Mouse (Mus musculus): ENCODE measurements around the gene Mef2c. TPM values are rescaled to one million over a fixed set of nuclear protein-coding genes. Genes with fewer than 3 reads are reported as not detected.

The Mef2c gene
- polyA plus RNA-seq, 1 experiment from 2014 or later: 114 TPM

GRCm38 (mm10) chr13:83480388-83480787 is 23.4 kb upstream of the Mef2c start:
- 44% methylated on average over 3 of the region's 3 CpGs for WGBS
- Histone ChIP-seq H3K4me1 (ENCODE audit: control insufficient read depth in 2 of 2, insufficient read depth in 2 of 2, low read length in 2 of 2) (peaks cover 0 to 6% of the 10 kb centered on the region in 2 experiments; a peak in 2 of 4 replicates), H3K4me2 (ENCODE audit: low read length) (no peak overlapping the region), H3K9ac (ENCODE audit: low read length) (no peak overlapping the region), H3K4me3 (ENCODE audit: control insufficient read depth in 1 of 2, insufficient read depth in 1 of 2, low read depth in 1 of 2, low read length in 2 of 2) (no peak overlapping the region), H3K27me3 (ENCODE audit: control insufficient read depth, insufficient read depth, low read length) (no peaks in the 10 kb centered on the region), H3K36me3 (ENCODE audit: control insufficient read depth, insufficient read depth, low read length) (no peaks in the 10 kb centered on the region), H3K27ac (replicated peaks in 1 of 2; ENCODE audit: control insufficient read depth in 1 of 2, insufficient read depth in 1 of 2, low read depth in 2 of 2, low read length in 2 of 2) (no peak overlapping the region), H3K9me3 (ENCODE audit: control insufficient read depth, low read length) (no peaks in the 10 kb centered on the region)
- ATAC-seq (ENCODE audit: insufficient number of reproducible peaks, insufficient read depth, low FRiP score, low read depth): no peak

GRCm38 (mm10) chr13:83481310-83481709 is 22.5 kb upstream of the Mef2c start:
- Histone ChIP-seq H3K4me3 (ENCODE audit: control insufficient read depth in 1 of 2, insufficient read depth in 1 of 2, low read depth in 1 of 2, low read length in 2 of 2) (no peak overlapping the region), H3K9me3 (ENCODE audit: control insufficient read depth, low read length) (no peaks in the 10 kb centered on the region), H3K27ac (replicated peaks in 1 of 2; ENCODE audit: control insufficient read depth in 1 of 2, insufficient read depth in 1 of 2, low read depth in 2 of 2, low read length in 2 of 2) (no peak overlapping the region), H3K4me2 (ENCODE audit: low read length) (peak overlapping the region; percentile 27), H3K36me3 (ENCODE audit: control insufficient read depth, insufficient read depth, low read length) (no peaks in the 10 kb centered on the region), H3K4me1 (ENCODE audit: control insufficient read depth in 2 of 2, insufficient read depth in 2 of 2, low read length in 2 of 2) (peaks cover 0 to 6% of the 10 kb centered on the region in 2 experiments; a peak in 2 of 4 replicates), H3K9ac (ENCODE audit: low read length) (no peak overlapping the region), H3K27me3 (ENCODE audit: control insufficient read depth, insufficient read depth, low read length) (no peaks in the 10 kb centered on the region)
- ATAC-seq (ENCODE audit: insufficient number of reproducible peaks, insufficient read depth, low FRiP score, low read depth): no peak
- WGBS: 7% methylated on average over 7 of the region's 7 CpGs

DNA sequence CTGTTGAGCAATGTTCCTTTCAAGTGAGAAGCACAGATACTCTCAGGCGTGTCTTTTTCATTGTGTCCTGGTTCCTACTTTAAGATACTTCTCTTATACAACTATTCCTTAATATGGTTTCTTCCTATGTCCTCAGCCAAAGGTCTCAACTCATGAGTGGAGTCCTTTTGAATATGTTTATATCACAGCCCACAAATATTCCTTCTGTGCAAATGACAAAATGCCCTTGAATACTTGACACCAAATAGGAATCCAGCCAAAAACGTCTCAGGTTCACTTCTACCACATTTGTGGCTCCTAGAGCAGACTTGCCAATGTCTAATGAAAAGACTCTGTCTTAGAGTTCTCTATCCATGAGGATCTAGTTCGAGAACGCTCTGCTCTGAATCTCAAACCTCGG is 21.7 kb upstream of the Mef2c start:
- H3K4me3 ChIP-seq (ENCODE audit: control insufficient read depth in 1 of 2, insufficient read depth in 1 of 2, low read depth in 1 of 2, low read length in 2 of 2): no peak overlapping the region
- H3K9ac ChIP-seq (ENCODE audit: low read length): no peak overlapping the region
- H3K27ac ChIP-seq (replicated peaks in 1 of 2; ENCODE audit: control insufficient read depth in 1 of 2, insufficient read depth in 1 of 2, low read depth in 2 of 2, low read length in 2 of 2): 0 out of 4 replicates have a peak overlapping the region, but pooled peaks of 1 of the 2 experiments have one; percentile 42
- no peak for ATAC-seq (ENCODE audit: insufficient number of reproducible peaks, insufficient read depth, low FRiP score, low read depth)
- WGBS: 68% methylated on average over 5 of the region's 5 CpGs
- H3K27me3 ChIP-seq (ENCODE audit: control insufficient read depth, insufficient read depth, low read length): no peaks in the 10 kb centered on the region
- no peaks in the 10 kb centered on the region for H3K9me3 ChIP-seq (ENCODE audit: control insufficient read depth, low read length)
- peaks cover 0 to 6% of the 10 kb centered on the region in 2 experiments; a peak in 2 of 4 replicates for H3K4me1 ChIP-seq (ENCODE audit: control insufficient read depth in 2 of 2, insufficient read depth in 2 of 2, low read length in 2 of 2)
- no peaks in the 10 kb centered on the region for H3K36me3 ChIP-seq (ENCODE audit: control insufficient read depth, insufficient read depth, low read length)
- H3K4me2 ChIP-seq (ENCODE audit: low read length): no peak overlapping the region

DNA sequence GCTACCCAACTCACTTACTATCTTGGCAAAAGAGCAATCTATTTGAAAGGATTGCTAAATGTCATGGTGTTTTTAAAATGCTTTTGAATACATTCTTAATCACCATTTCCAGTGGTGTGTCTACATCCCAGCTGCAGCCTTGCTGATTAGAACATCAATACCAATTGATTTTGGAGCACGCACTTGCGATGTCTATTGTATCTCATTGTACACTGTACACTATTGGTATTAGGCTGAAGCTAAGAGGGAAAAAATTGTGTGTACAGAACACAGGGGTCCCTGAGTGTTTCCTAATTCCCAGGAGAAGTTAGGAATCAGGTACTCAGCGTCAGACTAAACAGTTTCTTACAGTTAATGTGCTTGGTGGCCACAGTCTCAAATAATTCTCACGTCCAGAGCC is 19.6 kb upstream of the Mef2c start:
- WGBS: 92% methylated on average over 4 of the region's 4 CpGs
- no peaks in the 10 kb centered on the region for H3K36me3 ChIP-seq (ENCODE audit: control insufficient read depth, insufficient read depth, low read length)
- H3K27ac ChIP-seq (replicated peaks in 1 of 2; ENCODE audit: control insufficient read depth in 1 of 2, insufficient read depth in 1 of 2, low read depth in 2 of 2, low read length in 2 of 2): no peak overlapping the region
- no peak overlapping the region for H3K4me2 ChIP-seq (ENCODE audit: low read length)
- H3K9me3 ChIP-seq (ENCODE audit: control insufficient read depth, low read length): no peaks in the 10 kb centered on the region
- no peak for ATAC-seq (ENCODE audit: insufficient number of reproducible peaks, insufficient read depth, low FRiP score, low read depth)
- H3K27me3 ChIP-seq (ENCODE audit: control insufficient read depth, insufficient read depth, low read length): no peaks in the 10 kb centered on the region
- no peak overlapping the region for H3K9ac ChIP-seq (ENCODE audit: low read length)
- H3K4me1 ChIP-seq (ENCODE audit: control insufficient read depth in 2 of 2, insufficient read depth in 2 of 2, low read length in 2 of 2): peaks cover 0 to 6% of the 10 kb centered on the region in 2 experiments; a peak in 2 of 4 replicates
- no peak overlapping the region for H3K4me3 ChIP-seq (ENCODE audit: control insufficient read depth in 1 of 2, insufficient read depth in 1 of 2, low read depth in 1 of 2, low read length in 2 of 2)

DNA sequence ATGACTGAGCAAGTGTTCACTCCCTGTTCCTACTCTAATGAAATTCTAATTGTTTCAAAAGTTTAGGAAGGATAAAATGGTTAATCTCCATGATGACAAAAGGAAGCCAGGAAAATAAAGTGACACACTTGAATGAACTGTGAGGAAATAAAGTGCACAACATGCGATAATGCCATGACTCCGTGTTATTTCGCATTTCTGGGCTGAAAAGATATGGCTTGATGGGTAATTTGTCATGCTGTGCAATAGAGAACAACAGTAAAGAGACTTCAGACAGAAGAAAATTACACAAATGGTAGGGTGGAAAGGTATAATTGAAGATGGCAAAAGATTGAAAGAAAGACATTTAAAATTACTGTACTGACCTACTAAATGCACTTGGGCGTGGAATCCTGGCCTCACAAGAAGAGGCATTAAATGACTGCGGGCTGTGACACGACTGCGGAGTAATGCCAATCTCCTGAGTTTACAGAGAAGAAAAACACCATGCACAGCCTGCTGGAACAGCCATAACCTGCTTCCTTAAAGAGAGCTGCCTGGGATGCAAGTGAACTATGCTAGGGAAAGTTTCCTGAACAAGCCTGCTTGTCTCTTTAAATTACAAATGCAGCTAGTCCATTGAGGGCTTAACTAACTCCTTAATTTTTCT is 19.0 kb upstream of the Mef2c start:
- H3K4me3 ChIP-seq (ENCODE audit: control insufficient read depth in 1 of 2, insufficient read depth in 1 of 2, low read depth in 1 of 2, low read length in 2 of 2): no peak overlapping the region
- no peaks in the 10 kb centered on the region for H3K27me3 ChIP-seq (ENCODE audit: control insufficient read depth, insufficient read depth, low read length)
- no peak for ATAC-seq (ENCODE audit: insufficient number of reproducible peaks, insufficient read depth, low FRiP score, low read depth)
- WGBS: 78% methylated on average over 7 of the region's 7 CpGs
- no peak overlapping the region for H3K9ac ChIP-seq (ENCODE audit: low read length)
- no peaks in the 10 kb centered on the region for H3K36me3 ChIP-seq (ENCODE audit: control insufficient read depth, insufficient read depth, low read length)
- H3K27ac ChIP-seq (replicated peaks in 1 of 2; ENCODE audit: control insufficient read depth in 1 of 2, insufficient read depth in 1 of 2, low read depth in 2 of 2, low read length in 2 of 2): no peak overlapping the region
- H3K9me3 ChIP-seq (ENCODE audit: control insufficient read depth, low read length): no peaks in the 10 kb centered on the region
- peaks cover 0 to 6% of the 10 kb centered on the region in 2 experiments; a peak in 2 of 4 replicates for H3K4me1 ChIP-seq (ENCODE audit: control insufficient read depth in 2 of 2, insufficient read depth in 2 of 2, low read length in 2 of 2)
- H3K4me2 ChIP-seq (ENCODE audit: low read length): no peak overlapping the region

DNA sequence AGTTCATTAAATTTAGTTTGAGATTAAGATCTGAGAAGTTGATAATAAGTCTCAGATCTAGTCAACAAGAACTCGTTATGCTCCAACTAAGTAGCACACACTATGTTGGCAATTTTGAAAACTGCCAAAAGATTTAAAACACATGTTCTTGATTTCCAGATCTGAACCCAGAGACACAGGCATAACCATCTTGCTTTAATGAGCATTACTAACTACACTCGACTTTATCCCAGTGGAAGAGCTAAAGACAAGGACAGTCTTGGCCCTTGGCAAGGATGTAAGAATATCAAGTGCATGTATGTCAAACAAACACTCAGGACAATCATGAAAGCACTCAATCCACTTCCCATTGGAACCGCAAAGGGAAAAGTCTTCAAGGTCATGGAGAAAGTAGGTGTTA is 11.8 kb upstream of the Mef2c start:
- Histone ChIP-seq H3K4me2 (ENCODE audit: low read length) (no peak overlapping the region), H3K36me3 (ENCODE audit: control insufficient read depth, insufficient read depth, low read length) (no peaks in the 10 kb centered on the region), H3K4me3 (ENCODE audit: control insufficient read depth in 1 of 2, insufficient read depth in 1 of 2, low read depth in 1 of 2, low read length in 2 of 2) (no peak overlapping the region), H3K27me3 (ENCODE audit: control insufficient read depth, insufficient read depth, low read length) (no peaks in the 10 kb centered on the region), H3K9ac (ENCODE audit: low read length) (no peak overlapping the region), H3K27ac (replicated peaks in 1 of 2; ENCODE audit: control insufficient read depth in 1 of 2, insufficient read depth in 1 of 2, low read depth in 2 of 2, low read length in 2 of 2) (no peak overlapping the region), H3K4me1 (ENCODE audit: control insufficient read depth in 2 of 2, insufficient read depth in 2 of 2, low read length in 2 of 2) (no peaks in the 10 kb centered on the region), H3K9me3 (ENCODE audit: control insufficient read depth, low read length) (no peaks in the 10 kb centered on the region)
- 64% methylated on average over 3 of the region's 3 CpGs for WGBS
- ATAC-seq (ENCODE audit: insufficient number of reproducible peaks, insufficient read depth, low FRiP score, low read depth): no peak

GRCm38 (mm10) chr13:83497708-83498107 is 6.1 kb upstream of the Mef2c start:
- no peak overlapping the region for H3K4me3 ChIP-seq (ENCODE audit: control insufficient read depth in 1 of 2, insufficient read depth in 1 of 2, low read depth in 1 of 2, low read length in 2 of 2)
- H3K27me3 ChIP-seq (ENCODE audit: control insufficient read depth, insufficient read depth, low read length): no peaks in the 10 kb centered on the region
- no peaks in the 10 kb centered on the region for H3K36me3 ChIP-seq (ENCODE audit: control insufficient read depth, insufficient read depth, low read length)
- no peaks in the 10 kb centered on the region for H3K4me1 ChIP-seq (ENCODE audit: control insufficient read depth in 2 of 2, insufficient read depth in 2 of 2, low read length in 2 of 2)
- no peaks in the 10 kb centered on the region for H3K9me3 ChIP-seq (ENCODE audit: control insufficient read depth, low read length)
- 90% methylated on average over 3 of the region's 3 CpGs for WGBS
- no peak overlapping the region for H3K9ac ChIP-seq (ENCODE audit: low read length)
- no peak overlapping the region for H3K27ac ChIP-seq (replicated peaks in 1 of 2; ENCODE audit: control insufficient read depth in 1 of 2, insufficient read depth in 1 of 2, low read depth in 2 of 2, low read length in 2 of 2)
- no peak for ATAC-seq (ENCODE audit: insufficient number of reproducible peaks, insufficient read depth, low FRiP score, low read depth)
- H3K4me2 ChIP-seq (ENCODE audit: low read length): no peak overlapping the region

GRCm38 (mm10) chr13:83499526-83499925 is 4.3 kb upstream of the Mef2c start:
- H3K27ac ChIP-seq (replicated peaks in 1 of 2; ENCODE audit: control insufficient read depth in 1 of 2, insufficient read depth in 1 of 2, low read depth in 2 of 2, low read length in 2 of 2): no peak overlapping the region
- 81% methylated on average over 4 of the region's 4 CpGs for WGBS
- no peak for ATAC-seq (ENCODE audit: insufficient number of reproducible peaks, insufficient read depth, low FRiP score, low read depth)

More at GRCm38 (mm10) chr13:83499526-83499925, 4.3 kb upstream of the Mef2c start:
- Histone ChIP-seq H3K9me3 (ENCODE audit: control insufficient read depth, low read length) (no peaks in the 10 kb centered on the region), H3K4me2 (ENCODE audit: low read length) (no peak overlapping the region), H3K27me3 (ENCODE audit: control insufficient read depth, insufficient read depth, low read length) (no peaks in the 10 kb centered on the region), H3K4me1 (ENCODE audit: control insufficient read depth in 2 of 2, insufficient read depth in 2 of 2, low read length in 2 of 2) (no peaks in the 10 kb centered on the region), H3K36me3 (ENCODE audit: control insufficient read depth, insufficient read depth, low read length) (no peaks in the 10 kb centered on the region), H3K9ac (ENCODE audit: low read length) (no peak overlapping the region), H3K4me3 (ENCODE audit: control insufficient read depth in 1 of 2, insufficient read depth in 1 of 2, low read depth in 1 of 2, low read length in 2 of 2) (no peak overlapping the region)
